Mouse (Mus musculus) heart, postnatal 0 days (tissue): Measurements from ENCODE around the gene Emp3. TPM values are rescaled to one million over a fixed set of nuclear protein-coding genes. Genes with fewer than 3 reads are reported as not detected.
"Not testable (repeated sequence)": the region's sequence is repeated elsewhere in the genome, so short reads cannot be mapped to it uniquely, and the experiment has no call there.

Experiments
- ATAC-seq: fragments of 200-750 bp; cut with Nextera tagmentation; 2 replicates; pipeline ENCODE4 v1.8.0; 2017; ENCODE audit warnings: low read depth, moderate number of reproducible peaks, moderate library complexity; ENCODE audit not compliant: insufficient read depth
- DNase-seq: peaks from one replicate; pipeline ENCODE4 v3.0.0-alpha.2; 2016; ENCODE audit warnings: low spot score
- H3K27ac ChIP-seq: fragments of 300-500 bp; sonication (generic); 2 replicates; pipeline ENCODE4 v1.5.1; 2014; ENCODE audit warnings: low read depth, mild to moderate bottlenecking
- H3K27me3 ChIP-seq: fragments of 300-500 bp; sonication (generic); 2 replicates; pipeline ENCODE4 v1.6.1; 2014; ENCODE audit warnings: low read length, mixed read lengths; ENCODE audit not compliant: control insufficient read depth, insufficient read depth
- H3K36me3 ChIP-seq: fragments of 300-500 bp; sonication (generic); replicated peaks from 2 replicates; pipeline ENCODE4 v1.6.1; 2014; ENCODE audit warnings: low read length, mixed read lengths; ENCODE audit not compliant: control insufficient read depth, insufficient read depth
- H3K4me1 ChIP-seq: fragments of 300-500 bp; sonication (generic); 2 replicates; pipeline ENCODE4 v1.6.1; 2014; ENCODE audit warnings: antibody characterized with exemption; ENCODE audit not compliant: control insufficient read depth, insufficient read depth
- H3K4me2 ChIP-seq: fragments of 300-500 bp; sonication (generic); 2 replicates; pipeline ENCODE4 v1.6.1; 2014; ENCODE audit warnings: low read depth, mild to moderate bottlenecking, low read length, moderate library complexity
- H3K4me3 ChIP-seq: fragments of 300-500 bp; sonication (generic); 2 replicates; pipeline ENCODE4 v1.5.1; 2014; ENCODE audit warnings: low read depth, low read length
- H3K9ac ChIP-seq: fragments of 300-500 bp; sonication (generic); replicated peaks from 2 replicates; pipeline ENCODE4 v1.6.1; 2014; ENCODE audit warnings: low read depth, low read length, mixed read lengths
- H3K9me3 ChIP-seq: fragments of 300-500 bp; sonication (generic); replicated peaks from 2 replicates; pipeline ENCODE4 v1.6.1; 2016; ENCODE audit warnings: low read length; ENCODE audit not compliant: control insufficient read depth
- CTCF ChIP-seq: IDR thresholded peaks from 2 replicates; pipeline ENCODE4 v1.5.1; 2016; ENCODE audit warnings: antibody characterized with exemption, control low read depth, low read depth
- EP300 ChIP-seq: IDR thresholded peaks from 2 replicates; pipeline ENCODE4 v1.6.1; 2016; ENCODE audit warnings: antibody characterized with exemption, low read depth
- WGBS: fragments of 180-500 bp; shearing (Covaris S2); extraction: QIAGEN DNeasy Blood & Tissue Kit; methylation state at CpG from one replicate; pipeline ENCODE4 v1.1.7; 2014; 5-methylcytosine and 5-hydroxymethylcytosine counted together
- polyA plus RNA-seq: library from polyadenylated mRNA; unstranded; fragments of >200 nt; fragmentation: Nextera tagmentation; extraction: Ambion mirVana; gene quantifications from 2 replicates; pipeline ENCODE4 v1.2.1, GENCODE M21; 2015
- total RNA-seq: library from RNA; depleted of rRNA; stranded (reverse); fragments of >200 nt; gene quantifications from 2 replicates; pipeline ENCODE4 v1.2.3, GENCODE M21; 2014; ENCODE audit warnings: low replicate concordance

The Emp3 gene
- total and polyA plus RNA-seq, 2 experiments from 2014 or later = 43.4 to 75.6 TPM

DNA sequence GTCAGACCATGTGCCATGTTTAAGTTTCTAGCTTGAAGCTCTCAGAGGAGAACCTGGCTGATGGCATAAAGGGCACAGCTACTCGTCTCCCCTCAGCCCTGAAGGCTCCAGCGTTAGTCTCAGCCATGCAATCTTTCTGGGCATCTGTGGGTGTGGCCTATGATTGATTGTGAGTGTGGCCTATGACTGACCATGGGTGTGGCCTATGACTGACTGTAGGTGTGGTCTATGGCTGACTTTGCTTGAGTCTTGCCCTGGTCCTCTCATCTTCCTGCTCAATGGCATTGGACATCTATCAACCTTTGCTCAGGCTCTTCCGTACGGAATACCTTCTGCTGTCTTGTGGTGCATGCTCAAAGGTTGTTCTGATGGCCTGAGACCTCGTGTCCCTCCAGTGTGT, 19.6 kb downstream of the Emp3 start:
- ATAC-seq (no peak), DNase-seq (no peak)
- Histone ChIP-seq H3K27me3 (no peaks in the 10 kb centered on the region), H3K4me2 (no peak overlapping the region), H3K4me1 (peaks cover 4% of the 10 kb centered on the region; the same call in 1 of the 2 replicates), H3K9ac (no peak overlapping the region), H3K9me3 (no peaks in the 10 kb centered on the region), H3K27ac (no peak overlapping the region), H3K4me3 (no peak overlapping the region), H3K36me3 (no peaks in the 10 kb centered on the region)
- TF ChIP-seq EP300 (no peak), CTCF (no peak)
- WGBS = 57% methylated on average over 5 of the region's 5 CpGs

GRCm38 (mm10) chr7:45898125-45898524, 23.1 kb downstream of the Emp3 start:
- peak overlapping the region; percentile 85; the same call in 1 of the 2 replicates for H3K4me2 ChIP-seq
- not testable (repeated sequence) for H3K27me3 ChIP-seq, H3K36me3 ChIP-seq, ATAC-seq, H3K9ac ChIP-seq, H3K4me3 ChIP-seq, H3K4me1 ChIP-seq, H3K27ac ChIP-seq, DNase-seq, H3K9me3 ChIP-seq
- peak; percentile 30 for TF ChIP-seq CTCF
- 67% methylated on average over 4 of the region's 4 CpGs for WGBS

GRCm38 (mm10) chr7:45897258-45897757, 23.9 kb downstream of the Emp3 start:
- WGBS = 3% methylated on average over 19 of the region's 19 CpGs
- Histone ChIP-seq H3K9me3 (no peaks in the 10 kb centered on the region), H3K4me1 (peaks cover 9% of the 10 kb centered on the region; the same call in 1 of the 2 replicates), H3K27me3 (no peaks in the 10 kb centered on the region), H3K4me2 (peak overlapping the region; percentile 85), H3K9ac (peak overlapping the region; percentile 71), H3K4me3 (peak overlapping the region; percentile 54), H3K36me3 (no peaks in the 10 kb centered on the region), H3K27ac (peak overlapping the region; percentile 75)
- ATAC-seq (peak; percentile 40), DNase-seq (no peak)
- TF ChIP-seq CTCF = no peak
- no peak for TF ChIP-seq EP300

DNA sequence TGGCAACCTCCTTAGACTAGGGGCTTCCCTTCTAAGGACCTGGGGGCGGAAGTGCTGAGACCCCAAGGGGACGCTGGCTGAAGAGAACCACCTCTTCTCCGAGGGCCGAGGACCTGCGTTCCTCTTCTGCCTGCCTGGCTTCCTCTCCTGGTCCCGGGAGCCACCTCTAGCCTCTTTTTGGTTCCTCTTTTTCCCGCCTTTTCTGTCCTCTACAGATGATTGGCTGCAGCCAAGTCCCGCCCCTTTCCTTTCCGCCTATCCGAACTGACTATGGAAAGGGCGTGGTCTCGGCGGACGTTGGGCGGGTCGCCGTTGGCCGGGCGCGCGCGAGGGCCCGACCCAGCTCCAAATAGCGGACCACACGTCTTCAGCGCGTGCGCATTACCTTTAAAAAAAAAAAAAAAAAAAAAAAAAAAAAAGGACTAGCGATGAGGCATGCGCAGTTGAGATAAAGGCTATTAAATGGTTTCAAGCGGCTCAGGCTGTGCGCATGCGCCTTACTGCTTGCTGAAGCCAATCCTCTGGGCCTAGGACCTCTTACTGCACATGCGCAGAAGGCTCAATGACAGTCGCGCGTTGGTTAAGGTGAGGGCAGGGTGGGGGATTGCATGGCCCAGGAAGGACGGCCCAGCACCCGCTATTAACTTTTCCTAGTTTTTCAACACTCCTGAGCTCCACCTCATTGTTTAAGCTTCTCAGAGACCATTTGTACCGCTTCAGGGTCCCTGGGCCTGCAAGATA, 24.5 kb downstream of the Emp3 start, which contains the start of the genes Syngr4 and Tmem143:
TSS of gene Syngr4 (minus strand) at position 198 of the 741 bp plus-strand sequence.
TSS of gene Tmem143 (plus strand) at position 425 of the 741 bp plus-strand sequence.
- Histone ChIP-seq H3K9ac (peak within 1 kb of the TSS; percentile 71), H3K4me2 (peak within 1 kb of the TSS; percentile 85), H3K36me3 (no peaks in the 10 kb centered on the region), H3K4me3 (peak within 1 kb of the TSS; percentile 54), H3K27me3 (no peaks in the 10 kb centered on the region), H3K27ac (peak within 1 kb of the TSS; percentile 75), H3K4me1 (peaks cover 9% of the 10 kb centered on the region; the same call in 1 of the 2 replicates), H3K9me3 (no peaks in the 10 kb centered on the region)
- under 1% methylated on average over 40 of the region's 40 CpGs for WGBS
- no peak for TF ChIP-seq CTCF
- TF ChIP-seq EP300 = no peak
- DNase-seq = peak; percentile 99
- peak; percentile 93 for ATAC-seq

- Histone ChIP-seq H3K4me3 (no peak overlapping the region), H3K4me1 (peaks cover 9% of the 10 kb centered on the region; the same call in 1 of the 2 replicates), H3K9me3 (no peaks in the 10 kb centered on the region), H3K27me3 (no peaks in the 10 kb centered on the region), H3K27ac (no peak overlapping the region), H3K36me3 (no peaks in the 10 kb centered on the region), H3K4me2 (peak overlapping the region; percentile 42), H3K9ac (no peak overlapping the region)
- ATAC-seq = no peak
- DNase-seq = no peak
- TF ChIP-seq EP300 = no peak
- WGBS = 75% methylated on average over 6 of the region's 6 CpGs
Measured at GRCm38 (mm10) chr7:45895931-45896516, 25.2 kb downstream of the Emp3 start.
